21 mouse cellular contexts compared by ENCODE assay signal in the genomic region with DNA sequence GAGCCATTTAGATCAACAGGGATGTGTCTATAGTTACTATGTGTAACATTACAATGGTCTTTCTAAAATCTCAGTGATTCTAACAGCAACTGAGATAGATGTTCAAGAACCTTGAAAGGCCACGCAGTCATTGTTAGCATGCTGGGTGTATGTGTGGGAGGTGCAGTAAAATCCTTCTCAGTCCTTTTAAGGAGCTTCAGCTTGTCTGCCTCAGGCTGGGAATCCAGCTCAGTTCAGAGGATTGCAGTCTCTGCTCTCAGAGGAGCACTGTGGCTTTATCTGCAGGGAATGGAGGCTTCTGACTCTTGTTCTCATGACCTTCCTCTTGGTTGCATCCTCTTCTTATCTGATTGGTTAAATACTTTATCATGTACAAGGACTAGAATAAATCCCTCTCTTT.
DNase-seq lines count a peak whose midpoint lies in the region; ATAC-seq lines count a peak whose summit lies in the region.
"Had no signal": no experiment of that assay in that cellular context is flagged by ENCODE, and none has a peak within 500 bp of the region (broad histone marks: within the 10 kb centered on the region; RNA-seq: fewer than 3 reads in every experiment).

No protein-coding gene starts in this region.

- intact Hi-C loops in left cerebral cortex, postnatal 14 days (cut with DNase I): no loop called here
- intact Hi-C loops in left cerebral cortex, postnatal 4 days (cut with DNase I): no loop called here

- ATAC-seq in frontal cortex, adult (ENCODE audit: low TSS enrichment): peak; percentile 96
- ATAC-seq: activated CD4-positive, CD25-positive, alpha-beta regulatory T cell, adult 4 months; forebrain, embryonic 13.5 days; forebrain, embryonic 16.5 days; hindbrain, postnatal 0 days; inflammation-experienced regulatory T-cells, adult 6 months had no signal

- no peak for DNase-seq in frontal cortex, postnatal 25 days (ENCODE audit: low spot score in 2 of 2)
- peak; percentile 5 to 29 for DNase-seq in left cerebral cortex, postnatal 14 days (ENCODE audit: low spot score in 2 of 2)
- no peak for DNase-seq in left cerebral cortex, postnatal 4 days
- peak; percentile 72 for DNase-seq in brain, adult 2 months (ENCODE audit: low read depth, low spot score)
- no peak for DNase-seq in gastrocnemius, adult 18-20 months (ENCODE audit: low spot score)
- DNase-seq: adrenal gland, adult 8-10 months; adrenal gland, postnatal 25 days; cerebellum, adult 18-20 months; cerebellum, adult 9-10 months; cerebellum, postnatal 14 days; gastrocnemius, postnatal 10 days; gastrocnemius, postnatal 36 days; heart, adult 2 months; heart, postnatal 14 days; heart, postnatal 4 days had no signal

Comparison
In these comparisons a context has a peak if more than half of its experiments do, and no peak if none do; other contexts are left out.
1. DNase-seq: peak in left cerebral cortex, postnatal 14 days (2 of 2) and brain, adult 2 months (single experiment); none in frontal cortex, postnatal 25 days (0 of 2), left cerebral cortex, postnatal 4 days (single experiment) and gastrocnemius, adult 18-20 months (single experiment).